Mouse (Mus musculus): ENCODE results near the gene A630095N17Rik.
"Not testable (repeated sequence)": the region's sequence is repeated elsewhere in the genome, so short reads cannot be mapped to it uniquely, and the experiment has no call there.

The A630095N17Rik gene

DNA sequence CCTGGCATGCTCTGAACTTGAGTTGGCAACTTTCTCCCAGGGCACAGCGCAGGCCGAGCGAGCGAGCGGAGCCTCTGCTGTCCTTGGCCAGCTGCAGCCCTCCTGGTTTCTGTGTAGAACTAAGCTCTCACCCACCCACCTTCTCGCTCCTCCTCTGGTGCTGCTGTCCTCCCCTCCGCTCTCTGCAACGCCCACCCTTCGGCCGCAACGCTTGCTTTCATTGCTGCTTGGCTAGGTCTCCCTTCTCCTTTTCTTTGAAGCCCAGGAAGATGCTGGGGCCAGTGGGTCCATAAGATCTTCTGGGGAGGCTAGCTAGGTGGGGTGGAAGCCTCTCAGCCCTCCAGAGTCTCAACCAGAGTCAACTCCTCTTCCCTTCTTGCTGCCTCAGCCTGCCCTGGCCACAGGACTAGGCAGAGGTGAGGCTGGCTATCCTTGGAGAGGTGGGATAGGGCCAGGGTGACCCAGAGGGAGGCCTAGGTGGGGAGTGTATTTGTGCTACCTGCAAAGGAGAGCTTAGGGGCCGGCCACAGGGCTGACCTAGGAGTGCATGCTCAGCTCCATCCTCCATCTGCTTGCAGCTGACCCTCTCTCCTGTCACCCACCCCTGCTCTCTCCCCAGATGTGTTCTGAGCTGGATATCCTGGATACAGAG is 12.4 kb upstream of the A630095N17Rik start:
- ATAC-seq (ENCODE audit: insufficient number of reproducible peaks, low FRiP score, low TSS enrichment), result no peak

DNA sequence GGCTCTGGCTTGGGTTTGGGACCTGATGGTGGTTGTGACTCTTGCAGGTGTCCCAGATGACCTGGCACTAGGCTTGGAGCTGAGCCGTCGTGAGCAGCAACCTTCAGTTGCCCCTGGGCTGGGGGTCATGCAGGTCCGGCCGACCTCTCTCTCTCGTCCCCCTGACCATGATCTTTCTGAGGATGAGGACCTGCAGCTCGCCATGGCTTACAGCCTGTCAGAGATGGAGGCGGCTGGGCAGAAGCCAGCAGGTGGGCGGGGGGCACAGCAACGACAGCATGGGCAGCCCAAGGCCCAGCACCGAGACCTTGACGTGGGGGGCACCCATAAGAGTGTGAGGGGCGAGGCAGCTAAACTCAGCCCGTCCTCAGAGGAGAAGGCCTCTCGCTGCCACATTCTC is 11.5 kb upstream of the A630095N17Rik start:
- ATAC-seq (ENCODE audit: insufficient number of reproducible peaks, low FRiP score, low TSS enrichment), result no peak

DNA sequence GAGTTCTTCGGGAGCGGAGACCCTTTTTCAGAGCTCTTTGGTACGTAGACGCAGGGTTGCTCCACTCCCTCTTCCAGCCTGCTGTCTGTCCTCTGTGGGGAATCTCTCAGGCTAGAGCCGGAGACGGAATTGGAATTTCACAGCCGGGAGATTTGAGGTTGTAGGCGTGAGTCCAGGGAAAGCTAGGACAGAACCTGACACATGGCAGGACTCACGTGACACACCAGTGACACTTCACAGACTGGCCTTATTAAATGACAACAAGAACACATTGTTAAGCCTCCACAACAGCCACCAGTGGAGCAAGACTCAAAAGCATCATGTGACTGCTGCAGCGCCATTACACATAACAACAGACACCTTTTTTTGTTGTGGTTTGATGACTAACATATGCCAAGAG is 7.7 kb upstream of the A630095N17Rik start:
- no peak for ATAC-seq (ENCODE audit: insufficient number of reproducible peaks, low FRiP score, low TSS enrichment)

DNA sequence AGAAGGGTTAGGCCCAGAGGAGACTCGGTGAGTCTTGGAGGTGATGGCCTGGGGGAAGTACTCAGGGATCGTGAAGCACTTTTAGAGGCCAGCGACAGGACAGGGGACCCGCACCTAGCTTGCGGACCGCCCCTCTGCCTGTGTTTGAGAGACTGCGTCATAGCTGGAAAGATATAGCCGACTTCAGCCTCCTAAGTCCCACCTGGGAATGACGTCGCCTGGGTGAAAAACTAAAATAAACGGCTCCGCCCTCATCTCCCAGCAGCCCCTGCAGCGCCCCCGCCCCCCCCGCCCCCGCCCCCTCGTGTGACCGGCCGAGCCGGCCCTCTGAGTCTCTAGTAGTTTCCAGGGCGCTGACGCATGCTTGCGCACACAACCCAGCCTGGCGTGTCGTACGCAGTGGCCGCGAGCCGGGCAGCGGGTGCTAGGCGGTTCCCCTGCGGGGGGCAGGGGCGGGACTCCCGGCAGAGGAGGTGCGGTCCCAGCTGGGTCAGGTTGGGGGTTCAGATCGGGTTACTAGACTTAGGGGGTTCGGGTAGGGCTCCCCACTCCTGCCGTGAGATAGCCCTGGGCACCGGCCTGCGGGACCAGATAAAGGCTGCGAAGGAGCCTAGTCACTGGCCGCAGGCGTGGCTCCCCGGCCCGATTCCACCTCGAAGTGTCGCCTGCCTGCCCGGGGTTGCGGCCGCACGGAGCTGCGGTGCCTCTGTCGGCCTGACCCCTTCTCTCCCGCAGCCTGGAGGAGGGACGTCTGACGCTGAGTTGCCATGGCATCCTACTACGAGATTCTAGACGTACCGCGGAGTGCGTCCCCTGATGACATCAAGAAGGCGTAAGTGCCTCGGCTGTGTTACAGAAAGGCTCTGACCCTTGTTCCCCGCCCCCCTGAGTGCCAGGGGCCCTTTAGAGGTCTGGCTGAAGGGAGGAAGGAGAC is 4.5 kb upstream of the A630095N17Rik start, which contains the start of gene Dnajb2:
Gene Dnajb2 (plus strand): TSS at position 290 of the 934 bp plus-strand sequence.
- peak; percentile 74 for ATAC-seq (ENCODE audit: insufficient number of reproducible peaks, low FRiP score, low TSS enrichment)

GRCm38 (mm10) chr1:75234606-75235005 is 2.7 kb upstream of the A630095N17Rik start:
- ATAC-seq (ENCODE audit: insufficient number of reproducible peaks, low FRiP score, low TSS enrichment), result peak; percentile 68; the same call in 1 of the 2 replicates

- ATAC-seq (ENCODE audit: insufficient number of reproducible peaks, low FRiP score, low TSS enrichment), result not testable (repeated sequence)
Measured at GRCm38 (mm10) chr1:75232489-75232888, 587 bp upstream of the A630095N17Rik start.

- no peak for ATAC-seq (ENCODE audit: insufficient number of reproducible peaks, low FRiP score, low TSS enrichment)
Measured at GRCm38 (mm10) chr1:75231224-75231623, 678 bp downstream of the A630095N17Rik start.

DNA sequence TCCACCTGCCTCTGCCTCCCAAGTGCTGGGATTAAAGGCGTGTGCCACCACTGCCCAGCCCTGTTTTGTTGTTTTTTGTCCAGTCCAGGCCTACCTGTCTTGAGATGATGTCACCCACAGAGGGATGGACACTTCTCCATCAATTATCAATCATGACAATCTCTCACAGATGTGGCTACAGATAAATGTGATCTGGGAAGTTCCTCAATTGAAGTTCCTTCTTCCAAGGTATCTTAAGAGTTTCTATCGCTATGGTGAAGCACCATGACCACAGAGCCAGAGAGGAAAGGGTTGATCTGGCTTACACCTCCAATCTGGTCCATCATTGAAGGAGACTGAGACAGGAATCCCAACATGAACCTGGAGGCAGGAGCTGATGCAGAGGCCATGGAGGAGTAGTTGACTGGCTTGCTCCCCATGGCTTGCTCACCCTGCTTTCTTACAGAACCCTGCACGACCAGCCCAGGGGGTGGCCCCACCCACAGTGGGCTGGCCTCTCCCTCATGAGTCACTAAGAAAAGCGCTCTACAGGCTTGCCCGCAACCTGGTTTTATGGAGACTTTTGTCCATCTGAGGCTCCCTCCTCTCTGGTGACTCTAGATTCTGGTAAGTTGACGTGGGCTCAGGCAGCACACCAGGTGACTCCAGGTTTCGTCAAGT is 1.4 kb downstream of the A630095N17Rik start:
- no peak for ATAC-seq (ENCODE audit: insufficient number of reproducible peaks, low FRiP score, low TSS enrichment)

- ATAC-seq (ENCODE audit: insufficient number of reproducible peaks, low FRiP score, low TSS enrichment), result no peak
Measured at GRCm38 (mm10) chr1:75229158-75229557, 2.7 kb downstream of the A630095N17Rik start.

GRCm38 (mm10) chr1:75227653-75228052 is 4.2 kb downstream of the A630095N17Rik start:
- no peak for ATAC-seq (ENCODE audit: insufficient number of reproducible peaks, low FRiP score, low TSS enrichment)

GRCm38 (mm10) chr1:75226138-75226537 is 5.8 kb downstream of the A630095N17Rik start:
- ATAC-seq (ENCODE audit: insufficient number of reproducible peaks, low FRiP score, low TSS enrichment), result no peak

DNA sequence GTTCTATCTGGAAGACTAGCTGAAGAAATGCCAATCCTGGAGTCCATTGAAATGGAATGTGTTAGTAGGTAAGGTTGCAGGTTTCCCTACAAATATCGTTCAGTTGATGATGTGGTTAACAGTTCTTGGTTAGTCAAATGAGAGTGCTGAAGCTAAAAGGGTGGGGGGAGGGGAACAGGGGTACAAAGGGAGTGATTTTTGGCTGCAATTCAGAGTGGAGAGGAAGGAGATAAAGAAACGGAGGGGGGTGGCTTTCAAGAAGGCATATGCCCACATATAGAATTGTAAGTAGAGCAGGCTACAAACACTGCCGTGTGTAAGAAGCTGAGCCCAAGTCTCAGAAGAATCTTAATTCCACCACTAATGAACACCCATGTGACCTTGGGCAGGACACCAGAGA is 6.4 kb downstream of the A630095N17Rik start:
- no peak for ATAC-seq (ENCODE audit: insufficient number of reproducible peaks, low FRiP score, low TSS enrichment)

- ATAC-seq (ENCODE audit: insufficient number of reproducible peaks, low FRiP score, low TSS enrichment), result no peak
Measured at GRCm38 (mm10) chr1:75223532-75223931, 8.4 kb downstream of the A630095N17Rik start.

- ATAC-seq (ENCODE audit: insufficient number of reproducible peaks, low FRiP score, low TSS enrichment), result no peak
Measured at GRCm38 (mm10) chr1:75222926-75223325, 9.0 kb downstream of the A630095N17Rik start.

GRCm38 (mm10) chr1:75221538-75221937 is 10.4 kb downstream of the A630095N17Rik start:
- ATAC-seq (ENCODE audit: insufficient number of reproducible peaks, low FRiP score, low TSS enrichment), result no peak

DNA sequence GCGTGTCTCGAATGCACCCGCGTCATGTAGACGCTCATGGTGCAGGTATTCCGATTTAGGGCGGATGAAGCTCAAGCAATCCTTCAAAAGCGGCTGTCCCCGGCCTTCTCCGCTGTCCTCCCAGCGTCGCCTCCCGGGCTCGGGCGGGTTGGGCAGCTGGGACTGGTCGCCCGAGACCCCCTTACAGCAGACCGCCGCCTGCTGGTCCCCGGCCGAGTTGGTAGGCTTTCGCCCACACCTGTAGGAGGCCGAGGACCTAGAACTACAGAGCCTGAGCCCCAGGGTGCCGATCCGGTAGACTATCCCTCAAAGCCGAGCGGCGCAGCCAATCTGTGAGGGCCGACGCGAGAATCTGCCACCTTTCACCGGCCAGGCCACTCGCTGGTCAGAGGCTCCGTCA is 12.4 kb downstream of the A630095N17Rik start, which contains the start of gene Tuba4a:
Gene Tuba4a (minus strand): TSS at position 335 of the 400 bp plus-strand sequence.
- peak; percentile 10; the same call in 1 of the 2 replicates for ATAC-seq (ENCODE audit: insufficient number of reproducible peaks, low FRiP score, low TSS enrichment)

DNA sequence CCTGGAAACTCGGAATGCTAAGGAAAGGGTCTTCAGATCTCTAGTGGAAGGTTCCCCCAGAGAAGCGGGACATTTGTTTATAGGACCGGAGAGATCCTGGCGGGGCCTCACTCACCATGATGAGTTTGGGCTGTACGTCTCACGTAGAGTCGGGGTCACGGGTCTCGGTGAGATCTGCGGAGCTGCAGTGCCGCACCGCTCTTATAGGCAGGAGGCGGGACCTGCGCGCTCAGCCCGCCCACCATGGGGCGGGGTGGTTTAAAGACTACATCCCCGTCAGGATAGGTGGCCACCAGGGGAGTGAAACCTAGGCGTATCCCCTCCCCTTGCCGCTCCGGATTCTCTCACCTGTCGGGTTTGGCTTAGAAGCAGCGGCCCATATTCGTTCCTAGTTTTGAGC is 12.8 kb downstream of the A630095N17Rik start:
- peak; percentile 71 for ATAC-seq (ENCODE audit: insufficient number of reproducible peaks, low FRiP score, low TSS enrichment)

DNA sequence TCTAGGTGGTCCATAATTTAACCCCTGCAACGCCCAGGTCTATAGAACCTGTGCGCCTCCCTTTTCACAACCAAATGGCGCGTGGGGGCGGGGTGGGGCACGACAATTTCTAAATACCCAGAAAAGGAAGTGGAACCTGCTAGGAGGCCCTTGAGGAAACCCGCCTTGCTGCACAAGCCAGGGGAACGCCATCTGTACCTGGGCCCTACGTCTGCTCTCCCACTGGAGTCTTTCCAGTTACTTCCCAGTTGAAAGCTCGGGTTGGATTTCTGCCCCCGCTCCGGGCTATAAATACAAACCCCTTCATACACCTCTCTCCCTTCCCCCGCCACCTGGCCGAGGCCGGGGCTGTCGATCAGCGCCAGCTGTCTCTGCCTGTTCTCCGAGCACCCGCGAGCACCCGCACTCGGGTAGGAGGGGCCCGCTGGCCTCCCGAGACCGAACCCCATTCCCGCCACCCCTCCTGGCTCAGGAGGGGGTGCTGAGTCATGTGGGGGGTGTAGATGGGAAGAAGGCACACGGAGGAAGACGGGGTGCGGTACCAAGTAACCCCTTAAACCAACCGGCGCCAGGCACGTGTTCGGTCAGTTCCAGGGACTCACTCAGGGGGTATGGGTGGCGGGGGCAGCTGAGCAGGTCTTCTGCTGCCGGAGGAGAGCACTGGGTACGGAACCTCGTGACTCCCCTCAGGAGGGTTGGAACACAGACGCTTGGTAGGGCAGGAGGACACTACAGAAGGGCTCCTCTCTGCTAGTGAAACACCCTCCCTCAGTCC is 13.5 kb downstream of the A630095N17Rik start:
- peak; percentile 55 for ATAC-seq (ENCODE audit: insufficient number of reproducible peaks, low FRiP score, low TSS enrichment)

DNA sequence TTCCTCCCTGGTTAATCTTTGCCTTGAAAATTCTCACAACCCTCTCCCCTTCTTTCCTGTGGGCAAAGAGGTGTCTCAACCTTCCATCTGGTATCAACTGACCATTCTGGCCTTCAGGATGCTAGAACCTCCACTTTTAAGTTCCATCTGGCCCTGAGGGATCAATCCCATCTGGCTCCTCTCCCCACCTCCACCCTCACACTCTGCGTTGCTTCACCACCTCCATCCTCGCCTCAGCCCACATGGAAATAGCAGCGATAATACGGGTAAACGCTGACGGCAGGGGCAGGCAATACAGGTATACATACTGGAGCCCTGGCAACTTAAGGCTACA is 14.0 kb downstream of the A630095N17Rik start:
- peak; percentile 7; the same call in 1 of the 2 replicates for ATAC-seq (ENCODE audit: insufficient number of reproducible peaks, low FRiP score, low TSS enrichment)

Measured in cerebellum, adult (tissue).